Mouse (Mus musculus): ENCODE data around the gene Gm14214. TPM values are rescaled to one million over a fixed set of nuclear protein-coding genes. Genes with fewer than 3 reads are reported as not detected.

The Gm14214 gene
- polyA plus RNA-seq, 1 experiment, result not detected

- H3K36me3 ChIP-seq (ENCODE audit: control insufficient read depth), result no peaks in the 10 kb centered on the region
- no peaks in the 10 kb centered on the region; the same call in 1 of the 2 replicates for H3K27me3 ChIP-seq (ENCODE audit: control insufficient read depth)
- H3K9me3 ChIP-seq (ENCODE audit: control insufficient read depth, low read length), result no peaks in the 10 kb centered on the region
- no peak overlapping the region for H3K4me3 ChIP-seq (replicated peaks)
- TF ChIP-seq GATA1 (IDR thresholded peaks at IDR 0.05; ENCODE audit: low read length) (no peak), TAL1 (IDR thresholded peaks at IDR 0.05; ENCODE audit: low read length) (no peak)
- no peaks in the 10 kb centered on the region for H3K4me1 ChIP-seq (ENCODE audit: control insufficient read depth)
These were observed 46.4 kb downstream of the Gm14214 start for GRCm38 (mm10) chr2:154723473-154723872.

- no peak overlapping the region for H3K4me3 ChIP-seq (replicated peaks)
- H3K9me3 ChIP-seq (ENCODE audit: control insufficient read depth, low read length), result no peaks in the 10 kb centered on the region
- no peaks in the 10 kb centered on the region; the same call in 1 of the 2 replicates for H3K27me3 ChIP-seq (ENCODE audit: control insufficient read depth)
- H3K4me1 ChIP-seq (ENCODE audit: control insufficient read depth), result no peaks in the 10 kb centered on the region
- TF ChIP-seq TAL1 (IDR thresholded peaks at IDR 0.05; ENCODE audit: low read length), result no peak
- TF ChIP-seq GATA1 (IDR thresholded peaks at IDR 0.05; ENCODE audit: low read length), result no peak
- H3K36me3 ChIP-seq (ENCODE audit: control insufficient read depth), result no peaks in the 10 kb centered on the region
These were observed 49.5 kb downstream of the Gm14214 start for GRCm38 (mm10) chr2:154720315-154720714.

Other genes with a start within 250 kb of the Gm14214 start
- not detected in 2 replicates for gene 1700003F12Rik, start 222.9 kb downstream of the Gm14214 start, polyA plus RNA-seq (2012)
- 0.03 TPM in 1 of 2 replicates, not detected in the other for gene Actl10, start 218.3 kb downstream of the Gm14214 start, polyA plus RNA-seq (2012)
- 0.23 and 0.39 TPM in 2 replicates for gene Necab3, start 211.1 kb downstream of the Gm14214 start, polyA plus RNA-seq (2012)
- gene E2f1, start 200.1 kb downstream of the Gm14214 start, polyA plus RNA-seq (2012), result 22.6 and 24.0 TPM in 2 replicates
- 1.2 and 1.6 TPM in 2 replicates for gene Pxmp4, start 166.3 kb downstream of the Gm14214 start, polyA plus RNA-seq (2012)
- 2.0 and 2.1 TPM in 2 replicates for gene Zfp341, start 156.7 kb downstream of the Gm14214 start, polyA plus RNA-seq (2012)
- 0.19 and 0.33 TPM in 2 replicates for gene 4930519P11Rik, start 156.6 kb downstream of the Gm14214 start, polyA plus RNA-seq (2012)
- 23.8 and 27.6 TPM in 2 replicates for gene Chmp4b, start 118.3 kb downstream of the Gm14214 start, polyA plus RNA-seq (2012)
- 135 and 142 TPM in 2 replicates for gene Raly, start 21.1 kb upstream of the Gm14214 start, polyA plus RNA-seq (2012)
- not detected in 2 replicates for gene a, start 21.4 kb upstream of the Gm14214 start, polyA plus RNA-seq (2012)
- 2.6 and 3.2 TPM in 2 replicates for gene Eif2s2, start 122.9 kb upstream of the Gm14214 start, polyA plus RNA-seq (2012)
- not detected in 2 replicates for gene Gm14226, start 248.2 kb upstream of the Gm14214 start, polyA plus RNA-seq (2012)

Data from erythroblast, embryonic 14.5 days (primary cell).